Mouse (Mus musculus): ENCODE results near the gene Gm10912. TPM values are rescaled to one million over a fixed set of nuclear protein-coding genes. Genes with fewer than 3 reads are reported as not detected.
A peak's percentile ranks its signal among the peaks of the same experiment; 100 is the strongest.
"Not testable (repeated sequence)": the region's sequence is repeated elsewhere in the genome, so short reads cannot be mapped to it uniquely, and the experiment has no call there.

The Gm10912 gene
- not detected in 2 replicates for polyA plus RNA-seq (2015; fragmentation: Nextera tagmentation; extraction: Ambion mirVana)

DNA sequence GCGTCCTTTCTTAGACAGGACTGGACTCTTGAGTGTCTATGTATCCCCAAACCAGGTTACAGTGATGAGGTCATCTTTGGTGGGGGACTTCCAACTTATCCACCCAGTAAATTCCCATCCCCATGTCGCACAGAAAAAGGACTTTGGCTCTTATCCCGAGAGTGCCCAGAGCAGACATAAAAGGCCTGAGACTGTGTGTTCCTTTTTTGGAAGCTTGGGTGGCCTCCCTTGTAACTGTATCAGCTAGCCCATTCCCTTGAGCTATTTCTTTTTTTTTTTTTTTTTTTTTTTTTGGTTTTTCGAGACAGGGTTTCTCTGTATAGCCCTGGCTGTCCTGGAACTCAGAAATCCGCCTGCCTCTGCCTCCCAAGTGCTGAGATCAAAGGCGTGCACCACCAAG is at the start of gene Gm10912:
Gene Gm10912, plus strand, starts transcription at position 301 of the 400 bp plus-strand sequence.
- H3K27ac ChIP-seq; ATAC-seq (replicated peaks; ENCODE audit: low FRiP score, low read depth); H3K4me2 ChIP-seq (ENCODE audit: low read length); DNase-seq (ENCODE audit: low spot score); H3K9me3 ChIP-seq (replicated peaks; ENCODE audit: low read length); H3K27me3 ChIP-seq (ENCODE audit: insufficient read depth, low read length); H3K4me3 ChIP-seq (replicated peaks; ENCODE audit: low read depth, low read length); H3K9ac ChIP-seq (ENCODE audit: low read depth, low read length); H3K36me3 ChIP-seq (ENCODE audit: insufficient read depth, low read length); H3K4me1 ChIP-seq (replicated peaks; ENCODE audit: insufficient read depth, low read length): not testable (repeated sequence)
- 85% methylated on average over 5 of the region's 6 CpGs for WGBS

- H3K9me3 ChIP-seq (replicated peaks; ENCODE audit: low read length) = no peaks in the 10 kb centered on the region
- H3K27ac ChIP-seq = no peak overlapping the region
- TF ChIP-seq CTCF (IDR thresholded peaks at IDR 0.05; ENCODE audit: low read depth) = no peak
- H3K27me3 ChIP-seq (ENCODE audit: insufficient read depth, low read length) = no peaks in the 10 kb centered on the region
- ATAC-seq (replicated peaks; ENCODE audit: low FRiP score, low read depth) (no peak), DNase-seq (ENCODE audit: low spot score) (no peak)
- no peaks in the 10 kb centered on the region for H3K36me3 ChIP-seq (ENCODE audit: insufficient read depth, low read length)
- H3K4me1 ChIP-seq (replicated peaks; ENCODE audit: insufficient read depth, low read length) = 0 out of 2 replicates have a peak, but pooled peaks cover 2% of the 10 kb centered on the region
- no peak overlapping the region for H3K4me2 ChIP-seq (ENCODE audit: low read length)
- H3K9ac ChIP-seq (ENCODE audit: low read depth, low read length) = no peak overlapping the region
- H3K4me3 ChIP-seq (replicated peaks; ENCODE audit: low read depth, low read length) = no peak overlapping the region
- 78% methylated on average over 7 of the region's 7 CpGs for WGBS
Observed at GRCm38 (mm10) chr2:104023096-104023495, 42.5 kb upstream of the Gm10912 start.

DNA sequence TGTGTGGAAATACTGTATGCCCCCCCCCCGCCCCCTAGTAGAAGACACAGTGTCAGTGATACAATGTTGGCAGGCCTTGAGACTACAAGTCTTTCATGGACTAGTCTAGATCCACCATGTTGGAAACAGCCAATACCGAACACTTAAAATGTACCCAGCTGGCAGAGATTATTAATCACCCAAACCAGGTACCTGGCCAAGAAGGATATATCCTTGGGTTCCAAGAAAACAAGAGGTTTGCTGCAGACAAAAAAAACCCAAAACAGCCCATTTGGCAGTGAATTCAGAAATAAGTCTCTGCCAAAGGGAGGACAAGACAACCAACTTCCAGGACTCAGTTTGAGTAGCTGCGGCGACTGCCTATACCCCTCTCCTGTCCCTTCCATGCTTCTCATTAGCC is 41.0 kb upstream of the Gm10912 start:
- H3K9me3 ChIP-seq (replicated peaks; ENCODE audit: low read length) = no peaks in the 10 kb centered on the region
- no peak overlapping the region for H3K4me2 ChIP-seq (ENCODE audit: low read length)
- DNase-seq (ENCODE audit: low spot score) (no peak), ATAC-seq (replicated peaks; ENCODE audit: low FRiP score, low read depth) (no peak)
- H3K4me1 ChIP-seq (replicated peaks; ENCODE audit: insufficient read depth, low read length) = peaks cover 9% of the 10 kb centered on the region; the same call in 1 of the 2 replicates
- H3K27ac ChIP-seq = no peak overlapping the region
- H3K4me3 ChIP-seq (replicated peaks; ENCODE audit: low read depth, low read length) = no peak overlapping the region
- TF ChIP-seq CTCF (IDR thresholded peaks at IDR 0.05; ENCODE audit: low read depth) = no peak
- H3K9ac ChIP-seq (ENCODE audit: low read depth, low read length) = no peak overlapping the region
- no peaks in the 10 kb centered on the region for H3K27me3 ChIP-seq (ENCODE audit: insufficient read depth, low read length)
- H3K36me3 ChIP-seq (ENCODE audit: insufficient read depth, low read length) = no peaks in the 10 kb centered on the region
- 91% methylated on average over 4 of the region's 4 CpGs for WGBS

DNA sequence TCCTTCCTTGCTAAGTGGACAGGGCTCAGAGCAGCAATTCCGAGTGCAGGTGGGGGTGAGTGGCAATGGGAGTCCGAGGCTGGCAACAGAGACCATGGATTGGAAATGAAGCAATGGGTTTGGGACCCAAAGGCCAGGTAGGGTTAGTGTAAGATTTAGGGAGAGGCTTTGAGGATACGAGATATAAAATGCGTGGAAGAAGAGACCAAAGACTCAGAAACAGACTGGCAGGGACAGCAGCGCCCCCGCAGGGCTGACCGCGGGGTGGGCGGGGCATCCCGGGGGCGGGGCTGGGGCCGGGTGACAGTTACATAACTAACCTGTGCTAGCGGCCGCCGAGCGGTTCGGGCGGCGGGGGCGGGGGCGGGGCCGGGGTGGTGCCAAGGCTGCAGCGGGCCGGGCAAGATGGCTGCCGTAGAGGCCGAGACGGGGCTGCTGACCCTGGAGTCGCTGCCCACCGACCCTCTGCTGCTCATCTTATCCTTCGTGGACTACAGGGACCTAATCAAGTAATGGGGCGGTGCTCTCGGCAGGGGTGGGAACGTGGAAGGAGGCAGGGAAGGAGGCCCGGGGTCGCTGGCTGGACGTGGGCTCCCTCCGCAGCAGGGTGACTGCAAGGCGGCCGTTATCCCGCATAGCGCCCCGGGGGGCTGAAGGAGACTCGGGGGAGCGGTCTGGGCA is 38.0 kb upstream of the Gm10912 start, which contains the start of gene Fbxo3:
Gene Fbxo3, plus strand, starts transcription at position 264 of the 681 bp plus-strand sequence.
- under 1% methylated on average over 33 of the region's 44 CpGs for WGBS
- peak; percentile 36; the same call in 1 of the 2 replicates for TF ChIP-seq CTCF (IDR thresholded peaks at IDR 0.05; ENCODE audit: low read depth)
- Histone ChIP-seq H3K27ac (peak within 1 kb of the TSS; percentile 75), H3K27me3 (ENCODE audit: insufficient read depth, low read length) (no peaks in the 10 kb centered on the region), H3K36me3 (ENCODE audit: insufficient read depth, low read length) (0 out of 2 replicates have a peak, but pooled peaks cover 6% of the 10 kb centered on the region), H3K9me3 (replicated peaks; ENCODE audit: low read length) (no peaks in the 10 kb centered on the region), H3K4me2 (ENCODE audit: low read length) (peak within 1 kb of the TSS; percentile 84), H3K4me3 (replicated peaks; ENCODE audit: low read depth, low read length) (peak within 1 kb of the TSS; percentile 98), H3K4me1 (replicated peaks; ENCODE audit: insufficient read depth, low read length) (peaks cover 13% of the 10 kb centered on the region; the same call in 1 of the 2 replicates), H3K9ac (ENCODE audit: low read depth, low read length) (peak within 1 kb of the TSS; percentile 93)
- ATAC-seq (replicated peaks; ENCODE audit: low FRiP score, low read depth) (peak; percentile 94), DNase-seq (ENCODE audit: low spot score) (peak; percentile 85)

DNA sequence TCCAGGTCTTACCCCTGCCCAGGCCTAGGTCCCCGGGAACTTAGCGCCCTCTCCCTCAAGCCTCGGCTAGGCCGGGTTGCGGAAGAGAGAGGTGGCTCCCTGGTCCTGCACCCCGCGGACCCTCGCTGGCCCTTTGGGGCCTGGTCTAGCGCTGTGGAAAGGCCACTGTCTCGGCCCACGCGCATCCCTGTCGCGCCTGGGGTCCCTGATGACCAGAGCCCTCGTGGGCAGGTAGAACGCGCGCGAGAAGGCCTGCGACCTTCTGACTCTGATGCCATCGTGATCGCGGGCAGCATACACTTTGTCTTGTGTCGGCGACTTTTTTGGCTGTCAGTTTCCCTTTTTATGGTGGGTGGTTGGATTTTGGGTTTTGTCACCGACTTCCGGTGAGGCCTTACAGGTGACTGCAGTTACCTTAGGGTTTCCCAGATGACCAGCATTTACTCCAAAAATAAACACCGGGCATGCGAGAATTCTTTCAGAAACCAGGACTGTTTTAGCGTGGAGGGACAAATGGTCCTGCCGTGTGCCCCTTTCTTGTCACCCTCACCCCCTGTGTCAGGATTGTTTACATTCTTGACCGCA is 37.4 kb upstream of the Gm10912 start, which contains the start of gene 4931422A03Rik:
Gene 4931422A03Rik, minus strand, starts transcription at position 223 of the 585 bp plus-strand sequence.
- Histone ChIP-seq H3K9me3 (replicated peaks; ENCODE audit: low read length) (no peaks in the 10 kb centered on the region), H3K27me3 (ENCODE audit: insufficient read depth, low read length) (no peaks in the 10 kb centered on the region), H3K4me1 (replicated peaks; ENCODE audit: insufficient read depth, low read length) (peaks cover 13% of the 10 kb centered on the region; the same call in 1 of the 2 replicates), H3K27ac (peak within 1 kb of the TSS; percentile 75), H3K36me3 (ENCODE audit: insufficient read depth, low read length) (0 out of 2 replicates have a peak, but pooled peaks cover 6% of the 10 kb centered on the region), H3K4me3 (replicated peaks; ENCODE audit: low read depth, low read length) (peak within 1 kb of the TSS; percentile 98), H3K4me2 (ENCODE audit: low read length) (peak within 1 kb of the TSS; percentile 84), H3K9ac (ENCODE audit: low read depth, low read length) (peak within 1 kb of the TSS; percentile 93)
- ATAC-seq (replicated peaks; ENCODE audit: low FRiP score, low read depth) = peak; percentile 69
- peak; percentile 26 for DNase-seq (ENCODE audit: low spot score)
- TF ChIP-seq CTCF (IDR thresholded peaks at IDR 0.05; ENCODE audit: low read depth) = 0 out of 2 replicates have a peak, but pooled peaks have one; percentile 3
- under 1% methylated on average over 32 of the region's 32 CpGs for WGBS

DNA sequence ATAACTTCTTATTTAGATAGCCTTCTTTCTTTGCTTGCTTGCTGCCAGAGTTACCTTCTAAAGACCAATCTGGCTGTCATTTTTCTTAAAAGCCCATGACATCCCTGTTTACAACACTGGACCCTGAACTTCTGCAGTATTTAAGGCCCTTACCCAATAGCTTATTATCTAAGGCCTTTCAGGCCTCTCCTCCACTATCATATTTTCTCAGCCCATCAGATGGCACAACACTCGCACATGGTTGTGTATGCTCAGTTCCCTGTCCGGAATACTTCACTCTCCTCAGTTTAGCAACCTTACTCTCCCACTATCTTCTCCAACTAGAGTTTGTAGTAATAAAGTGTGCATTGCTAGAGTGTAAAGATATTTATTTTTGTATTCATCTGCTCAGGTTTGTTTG is 36.6 kb upstream of the Gm10912 start:
- TF ChIP-seq CTCF (IDR thresholded peaks at IDR 0.05; ENCODE audit: low read depth) = no peak
- Histone ChIP-seq H3K4me1 (replicated peaks; ENCODE audit: insufficient read depth, low read length) (peaks cover 13% of the 10 kb centered on the region; the same call in 1 of the 2 replicates), H3K9ac (ENCODE audit: low read depth, low read length) (no peak overlapping the region), H3K36me3 (ENCODE audit: insufficient read depth, low read length) (0 out of 2 replicates have a peak, but pooled peaks cover 6% of the 10 kb centered on the region), H3K27ac (no peak overlapping the region), H3K27me3 (ENCODE audit: insufficient read depth, low read length) (no peaks in the 10 kb centered on the region), H3K4me3 (replicated peaks; ENCODE audit: low read depth, low read length) (no peak overlapping the region), H3K9me3 (replicated peaks; ENCODE audit: low read length) (no peaks in the 10 kb centered on the region), H3K4me2 (ENCODE audit: low read length) (peak overlapping the region; percentile 84)
- 64% methylated on average over 2 of the region's 2 CpGs for WGBS
- no peak for ATAC-seq (replicated peaks; ENCODE audit: low FRiP score, low read depth)
- DNase-seq (ENCODE audit: low spot score) = no peak

All from kidney, postnatal 0 days (tissue).